Mouse (Mus musculus): ENCODE data around the gene Yju2.

Gene Yju2

GRCm38 (mm10) chr17:55958918-55959728 lies at the start of gene Yju2:
Gene Yju2 (plus strand): TSS chr17:55959099.
- peak; percentile 39; the same call in 1 of the 2 replicates for TF ChIP-seq GATA4 (IDR thresholded peaks at IDR 0.05; ENCODE audit: insufficient replicate concordance, low read length)

- no peak for TF ChIP-seq GATA4 (IDR thresholded peaks at IDR 0.05; ENCODE audit: insufficient replicate concordance, low read length)
These were observed 27.1 kb upstream of the Yju2 start for GRCm38 (mm10) chr17:55931553-55932502.

GRCm38 (mm10) chr17:55932635-55933034 lies 26.3 kb upstream of the Yju2 start:
- TF ChIP-seq GATA4 (IDR thresholded peaks at IDR 0.05; ENCODE audit: insufficient replicate concordance, low read length): no peak

- TF ChIP-seq GATA4 (IDR thresholded peaks at IDR 0.05; ENCODE audit: insufficient replicate concordance, low read length): no peak
These were observed 25.7 kb upstream of the Yju2 start for GRCm38 (mm10) chr17:55933191-55933590.

GRCm38 (mm10) chr17:55944866-55945682 lies 13.8 kb upstream of the Yju2 start:
- TF ChIP-seq GATA4 (IDR thresholded peaks at IDR 0.05; ENCODE audit: insufficient replicate concordance, low read length): peak; percentile 33; the same call in 1 of the 2 replicates

- no peak for TF ChIP-seq GATA4 (IDR thresholded peaks at IDR 0.05; ENCODE audit: insufficient replicate concordance, low read length)
These were observed 13.2 kb upstream of the Yju2 start for GRCm38 (mm10) chr17:55945696-55946095.

- no peak for TF ChIP-seq GATA4 (IDR thresholded peaks at IDR 0.05; ENCODE audit: insufficient replicate concordance, low read length)
These were observed 10.3 kb upstream of the Yju2 start for GRCm38 (mm10) chr17:55948647-55949046.

GRCm38 (mm10) chr17:55949400-55949799 lies 9.5 kb upstream of the Yju2 start, which contains the start of gene Zfp119b:
Gene Zfp119b (minus strand): TSS chr17:55949500.
- TF ChIP-seq GATA4 (IDR thresholded peaks at IDR 0.05; ENCODE audit: insufficient replicate concordance, low read length): no peak

- TF ChIP-seq GATA4 (IDR thresholded peaks at IDR 0.05; ENCODE audit: insufficient replicate concordance, low read length): no peak
These were observed 8.3 kb upstream of the Yju2 start for GRCm38 (mm10) chr17:55950601-55951000.

GRCm38 (mm10) chr17:55952041-55952440 lies 6.9 kb upstream of the Yju2 start:
- no peak for TF ChIP-seq GATA4 (IDR thresholded peaks at IDR 0.05; ENCODE audit: insufficient replicate concordance, low read length)

GRCm38 (mm10) chr17:55952447-55953027 lies 6.4 kb upstream of the Yju2 start, which contains the start of gene Ebi3:
Gene Ebi3 (plus strand): TSS chr17:55952640.
- TF ChIP-seq GATA4 (IDR thresholded peaks at IDR 0.05; ENCODE audit: insufficient replicate concordance, low read length): no peak

GRCm38 (mm10) chr17:55953751-55954150 lies 5.1 kb upstream of the Yju2 start:
- TF ChIP-seq GATA4 (IDR thresholded peaks at IDR 0.05; ENCODE audit: insufficient replicate concordance, low read length): no peak

- no peak for TF ChIP-seq GATA4 (IDR thresholded peaks at IDR 0.05; ENCODE audit: insufficient replicate concordance, low read length)
These were observed 4.7 kb upstream of the Yju2 start for GRCm38 (mm10) chr17:55954229-55954628.

- TF ChIP-seq GATA4 (IDR thresholded peaks at IDR 0.05; ENCODE audit: insufficient replicate concordance, low read length): no peak
These were observed 2.8 kb upstream of the Yju2 start for GRCm38 (mm10) chr17:55956129-55956528.
